Mouse (Mus musculus) G1E (cell line): ENCODE results near the gene Ermap. TPM values are rescaled to one million over a fixed set of nuclear protein-coding genes. Genes with fewer than 3 reads are reported as not detected.

ENCODE experiments used
- ATAC-seq: 2 replicates; pipeline ENCODE4 v1.8.0; 2016; ENCODE audit warnings: mild to moderate bottlenecking; ENCODE audit not compliant: insufficient number of reproducible peaks, poor library complexity, low FRiP score, severe bottlenecking; ENCODE audit errors: extremely low read depth
- DNase-seq: peaks from one replicate; pipeline ENCODE4 v3.0.0; 2012; ENCODE audit warnings: low spot score
- H3K27me3 ChIP-seq: 2 replicates; pipeline ENCODE4 v1.6.1; 2012; ENCODE audit warnings: mild to moderate bottlenecking, low read length, inconsistent platforms; ENCODE audit not compliant: insufficient read depth
- H3K36me3 ChIP-seq: replicated peaks from 2 replicates; pipeline ENCODE3; 2012; ENCODE audit warnings: mild to moderate bottlenecking, inconsistent platforms
- H3K4me1 ChIP-seq: 2 replicates; pipeline ENCODE4 v1.6.1; 2012; ENCODE audit warnings: low read depth, low read length, inconsistent platforms, mixed read lengths; ENCODE audit not compliant: insufficient read depth
- H3K4me3 ChIP-seq: 2 replicates; pipeline ENCODE4 v1.5.1; 2012; ENCODE audit warnings: low read depth, mild to moderate bottlenecking, inconsistent platforms, low read length, moderate library complexity, mixed read lengths
- H3K9me3 ChIP-seq: replicated peaks from 2 replicates; pipeline ENCODE4 v1.6.1; 2012; ENCODE audit warnings: inconsistent platforms
- CTCF ChIP-seq: IDR thresholded peaks from 2 replicates; pipeline ENCODE4 v1.5.1; 2012; ENCODE audit warnings: low read depth, low read length, inconsistent platforms, mixed read lengths
- GATA1 ChIP-seq: IDR thresholded peaks from 2 replicates; pipeline ENCODE4 v1.6.1; 2012; ENCODE audit warnings: borderline replicate concordance, low read length, inconsistent platforms, mixed read lengths
- GATA2 ChIP-seq: IDR thresholded peaks from 2 replicates; pipeline ENCODE4 v1.6.1; 2012; ENCODE audit warnings: low read depth, low read length, inconsistent platforms, borderline replicate concordance
- POLR2AphosphoS5 ChIP-seq: IDR thresholded peaks from 2 replicates; pipeline ENCODE4 v1.6.1; 2012; ENCODE audit warnings: low read depth, low read length, inconsistent platforms; ENCODE audit not compliant: insufficient replicate concordance
- TAL1 ChIP-seq: conservative IDR thresholded peaks from 2 replicates; pipeline ENCODE4 v1.6.1; 2012; ENCODE audit warnings: low read depth, low read length, inconsistent platforms, mixed read lengths
- polyA plus RNA-seq: library from polyadenylated mRNA; stranded (reverse); fragments of >175 nt; gene quantifications from 2 replicates; pipeline ENCODE4 v1.2.3, GENCODE M21; 2012
- total RNA-seq, 2 experiments: library from RNA; stranded (forward) in 1 of 2; stranded (reverse) in 1 of 2; fragments of 200-1000 nt in 1 of 2; fragments of >200 nt in 1 of 2; fragmentation: Nextera tagmentation in 1 of 2; gene quantifications; 2 replicates each; pipeline ENCODE4 v1.2.3; 2014 to 2017

The Ermap gene
- total and polyA plus RNA-seq, 3 experiments: 62.9 to 348 (median 96.0) TPM

GRCm38 (mm10) chr4:119226751-119227150, 36.9 kb upstream of the Ermap start:
- Histone ChIP-seq H3K4me1 (peaks cover 9% of the 10 kb centered on the region; the same call in 1 of the 2 replicates), H3K4me3 (no peak overlapping the region), H3K27me3 (no peaks in the 10 kb centered on the region), H3K36me3 (peaks cover 75% of the 10 kb centered on the region), H3K9me3 (no peaks in the 10 kb centered on the region)
- DNase-seq (no peak), ATAC-seq (no peak)
- TF ChIP-seq GATA2 (no peak), TAL1 (no peak), POLR2AphosphoS5 (no peak), CTCF (no peak), GATA1 (no peak)

GRCm38 (mm10) chr4:119225719-119226118, 35.9 kb upstream of the Ermap start:
- Histone ChIP-seq H3K9me3 (no peaks in the 10 kb centered on the region), H3K4me1 (peaks cover 9% of the 10 kb centered on the region; the same call in 1 of the 2 replicates), H3K4me3 (no peak overlapping the region), H3K36me3 (peaks cover 75% of the 10 kb centered on the region), H3K27me3 (no peaks in the 10 kb centered on the region)
- DNase-seq (no peak), ATAC-seq (no peak)
- TF ChIP-seq POLR2AphosphoS5: no peak
- no peak for TF ChIP-seq CTCF
- TF ChIP-seq GATA2: no peak
- TF ChIP-seq GATA1: no peak
- TF ChIP-seq TAL1: no peak

GRCm38 (mm10) chr4:119224534-119224933, 34.7 kb upstream of the Ermap start:
- ATAC-seq: no peak
- Histone ChIP-seq H3K36me3 (peaks cover 65% of the 10 kb centered on the region), H3K9me3 (no peaks in the 10 kb centered on the region), H3K27me3 (no peaks in the 10 kb centered on the region), H3K4me1 (peaks cover 9% of the 10 kb centered on the region; the same call in 1 of the 2 replicates), H3K4me3 (no peak overlapping the region)
- TF ChIP-seq TAL1 (no peak), GATA2 (no peak), CTCF (no peak), GATA1 (no peak), POLR2AphosphoS5 (no peak)
- DNase-seq: no peak

GRCm38 (mm10) chr4:119223696-119224095, 33.9 kb upstream of the Ermap start:
- Histone ChIP-seq H3K4me3 (no peak overlapping the region), H3K4me1 (peaks cover 12% of the 10 kb centered on the region), H3K36me3 (peaks cover 63% of the 10 kb centered on the region), H3K27me3 (no peaks in the 10 kb centered on the region), H3K9me3 (no peaks in the 10 kb centered on the region)
- ATAC-seq: peak; percentile 22
- TF ChIP-seq CTCF (peak; percentile 94), POLR2AphosphoS5 (no peak), GATA2 (no peak)
- peak; percentile 43 for DNase-seq

- ATAC-seq: no peak
- no peak for TF ChIP-seq CTCF
- no peak for TF ChIP-seq TAL1
- no peak for TF ChIP-seq GATA1
- TF ChIP-seq GATA2: no peak
- TF ChIP-seq POLR2AphosphoS5: no peak
Observed at GRCm38 (mm10) chr4:119218169-119218568, 28.4 kb upstream of the Ermap start, which contains the start of gene Tmem269. Gene Tmem269 (minus strand): TSS chr4:119218217.

GRCm38 (mm10) chr4:119216667-119217066, 26.9 kb upstream of the Ermap start:
- Histone ChIP-seq H3K9me3 (no peaks in the 10 kb centered on the region), H3K4me3 (no peak overlapping the region), H3K36me3 (peaks cover 2% of the 10 kb centered on the region), H3K4me1 (peaks cover 7% of the 10 kb centered on the region), H3K27me3 (peaks cover 59% of the 10 kb centered on the region)
- ATAC-seq (no peak), DNase-seq (no peak)
- TF ChIP-seq CTCF: no peak
- TF ChIP-seq POLR2AphosphoS5: no peak

More at GRCm38 (mm10) chr4:119218169-119218568, 28.4 kb upstream of the Ermap start, which contains the start of gene Tmem269:
- Histone ChIP-seq H3K4me1 (peaks cover 14% of the 10 kb centered on the region), H3K27me3 (peaks cover 46% of the 10 kb centered on the region), H3K4me3 (no peak within 1 kb of the TSS), H3K9me3 (no peaks in the 10 kb centered on the region), H3K36me3 (peaks cover 9% of the 10 kb centered on the region)
- DNase-seq: no peak

- Histone ChIP-seq H3K27me3 (peaks cover 37% of the 10 kb centered on the region), H3K4me3 (no peak overlapping the region), H3K9me3 (no peaks in the 10 kb centered on the region), H3K4me1 (peaks cover 32% of the 10 kb centered on the region), H3K36me3 (peaks cover 36% of the 10 kb centered on the region)
- ATAC-seq: peak; percentile 57; the same call in 1 of the 2 replicates
- DNase-seq: peak; percentile 72
- TF ChIP-seq CTCF: peak; percentile 77
- no peak for TF ChIP-seq TAL1
Observed at GRCm38 (mm10) chr4:119204672-119205071, 14.9 kb upstream of the Ermap start.
